Mouse (Mus musculus) kidney, embryonic 16.5 days (tissue): Measurements from ENCODE around the gene Gnptg. TPM values are rescaled to one million over a fixed set of nuclear protein-coding genes. Genes with fewer than 3 reads are reported as not detected.

ENCODE experiments used
- microRNA-seq: library from miRNA; unstranded; fragments of <30 nt; microRNA quantifications from one replicate; pipeline ENCODE4, GENCODE M21; 2016
- polyA plus RNA-seq: library from polyadenylated mRNA; unstranded; fragments of >200 nt; fragmentation: Nextera tagmentation; extraction: Ambion mirVana; gene quantifications from 2 replicates; pipeline ENCODE4 v1.2.1, GENCODE M21; 2015

Gene Gnptg
- polyA plus RNA-seq, 1 experiment from 2014 or later: 56.6 TPM

Small RNA genes lying within 50 kb of the gene (microRNA-seq; reads per million reads assigned to microRNA genes)
- gene Mir3547: not detected

Other genes starting within 250 kb of the Gnptg start
- 5.4 and 6.6 TPM in 2 replicates for gene Cramp1l, start 224.3 kb downstream of the Gnptg start, polyA plus RNA-seq
- gene Ift140, start 224.0 kb downstream of the Gnptg start, polyA plus RNA-seq: 24.9 and 25.5 TPM in 2 replicates
- gene Tmem204, start 156.5 kb downstream of the Gnptg start, polyA plus RNA-seq: 34.4 and 44.7 TPM in 2 replicates
- gene Telo2, start 124.2 kb downstream of the Gnptg start, polyA plus RNA-seq: 49.5 and 53.4 TPM in 2 replicates
- not detected in 2 replicates for gene Ptx4, start 119.4 kb downstream of the Gnptg start, polyA plus RNA-seq
- 23.2 and 26.8 TPM in 2 replicates for gene Clcn7, start 106.7 kb downstream of the Gnptg start, polyA plus RNA-seq
- gene Ccdc154, start 77.7 kb downstream of the Gnptg start, polyA plus RNA-seq: not detected in 2 replicates
- gene Gm38655, start 64.7 kb downstream of the Gnptg start, polyA plus RNA-seq: not detected in 2 replicates
- 34.4 and 35.6 TPM in 2 replicates for gene BC003965, start 55.6 kb downstream of the Gnptg start, polyA plus RNA-seq
- gene Unkl, start 51.7 kb downstream of the Gnptg start, polyA plus RNA-seq: 10.4 and 10.9 TPM in 2 replicates
- 49.7 and 51.6 TPM in 2 replicates for gene Tsr3, start within 50 bp of the Gnptg start, polyA plus RNA-seq
- 2.0 and 2.3 TPM in 2 replicates for gene Baiap3, start 16.2 kb upstream of the Gnptg start, polyA plus RNA-seq
- 611 and 640 TPM in 2 replicates for gene Ube2i, start 34.5 kb upstream of the Gnptg start, polyA plus RNA-seq
- gene Prss34, start 58.3 kb upstream of the Gnptg start, polyA plus RNA-seq: 0.30 TPM in 1 of 2 replicates, not detected in the other
- gene Prss28, start 68.5 kb upstream of the Gnptg start, polyA plus RNA-seq: not detected in 2 replicates
- gene Prss29, start 78.5 kb upstream of the Gnptg start, polyA plus RNA-seq: not detected in 2 replicates
- gene Tpsab1, start 105.4 kb upstream of the Gnptg start, polyA plus RNA-seq: 0.36 and 0.49 TPM in 2 replicates
- 2.0 and 2.2 TPM in 2 replicates for gene Tpsb2, start 126.2 kb upstream of the Gnptg start, polyA plus RNA-seq
- 0.25 TPM in 1 of 2 replicates, not detected in the other for gene Tpsg1, start 129.1 kb upstream of the Gnptg start, polyA plus RNA-seq
- 3.3 and 3.5 TPM in 2 replicates for gene Cacna1h, start 193.7 kb upstream of the Gnptg start, polyA plus RNA-seq
- gene Tekt4, start 214.5 kb upstream of the Gnptg start, polyA plus RNA-seq: not detected in 2 replicates